Mouse (Mus musculus): ENCODE measurements around the gene Rnf111.

GRCm38 (mm10) chr9:70506186-70506585 is 2.7 kb upstream of the Rnf111 start:
- TF ChIP-seq POLR2A (IDR thresholded peaks at IDR 0.05; ENCODE audit: extremely low read depth, insufficient read depth, low read length) (no peak), CTCF (IDR thresholded peaks at IDR 0.05; ENCODE audit: extremely low read depth, insufficient read depth, low read length) (no peak)

Data from cortical plate, adult 2 months (tissue).